Mouse (Mus musculus) heart, adult 8-10 months (tissue): ENCODE data around the gene Cemip2. TPM values are rescaled to one million over a fixed set of nuclear protein-coding genes. Genes with fewer than 3 reads are reported as not detected.

ENCODE experiments used
- DNase-seq: peaks from one replicate; pipeline ENCODE4 v3.0.0; 2022; ENCODE audit warnings: low spot score
- total RNA-seq, 4 experiments: library from RNA; stranded (reverse); gene quantifications; 2 replicates each; pipeline ENCODE4 v1.2.4; 2022

The Cemip2 gene
- total RNA-seq, 4 experiments from 2014 or later = 10.2 to 11.5 (median 10.8) TPM

DNA sequence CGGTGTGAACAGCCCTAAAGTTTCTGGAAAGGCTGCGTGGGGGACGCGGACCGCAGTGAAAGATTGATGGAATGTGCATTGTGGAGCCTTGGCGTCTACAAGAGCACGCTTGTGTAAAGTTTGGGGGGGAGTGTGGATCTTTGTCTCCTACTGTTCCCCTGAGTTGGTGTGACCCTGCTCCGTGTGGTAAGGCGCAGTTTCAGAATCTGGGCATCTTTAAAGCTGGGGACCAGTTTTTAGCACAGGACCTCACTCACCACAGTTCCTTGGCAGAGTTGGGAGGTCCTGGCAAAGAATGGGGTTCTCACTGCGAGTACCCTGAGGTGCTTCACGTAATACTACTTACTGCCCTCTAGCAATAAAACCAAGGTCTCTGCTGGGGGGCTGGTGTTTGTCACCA lies 964 bp downstream of the Cemip2 start:
- peak; percentile 22 for DNase-seq

DNA sequence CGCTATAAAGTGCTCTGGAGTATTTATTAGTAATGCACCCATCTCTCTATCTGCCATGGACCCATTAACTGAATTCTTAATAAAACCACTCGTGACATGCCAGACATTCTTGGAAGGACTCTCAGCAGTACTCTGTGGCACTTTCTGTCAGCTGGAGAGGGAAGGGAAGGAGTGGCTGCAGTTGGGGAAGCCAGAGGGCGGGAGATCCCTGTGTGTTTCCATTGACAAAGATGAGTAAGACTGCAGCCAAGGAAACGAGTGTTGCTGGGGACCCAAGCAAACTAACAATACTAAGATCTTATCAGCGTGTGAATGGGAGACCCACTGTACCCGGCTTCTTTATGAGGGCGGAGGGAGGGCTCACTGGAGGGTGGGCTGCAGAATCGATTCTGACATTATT lies 2.5 kb downstream of the Cemip2 start:
- DNase-seq = no peak

DNA sequence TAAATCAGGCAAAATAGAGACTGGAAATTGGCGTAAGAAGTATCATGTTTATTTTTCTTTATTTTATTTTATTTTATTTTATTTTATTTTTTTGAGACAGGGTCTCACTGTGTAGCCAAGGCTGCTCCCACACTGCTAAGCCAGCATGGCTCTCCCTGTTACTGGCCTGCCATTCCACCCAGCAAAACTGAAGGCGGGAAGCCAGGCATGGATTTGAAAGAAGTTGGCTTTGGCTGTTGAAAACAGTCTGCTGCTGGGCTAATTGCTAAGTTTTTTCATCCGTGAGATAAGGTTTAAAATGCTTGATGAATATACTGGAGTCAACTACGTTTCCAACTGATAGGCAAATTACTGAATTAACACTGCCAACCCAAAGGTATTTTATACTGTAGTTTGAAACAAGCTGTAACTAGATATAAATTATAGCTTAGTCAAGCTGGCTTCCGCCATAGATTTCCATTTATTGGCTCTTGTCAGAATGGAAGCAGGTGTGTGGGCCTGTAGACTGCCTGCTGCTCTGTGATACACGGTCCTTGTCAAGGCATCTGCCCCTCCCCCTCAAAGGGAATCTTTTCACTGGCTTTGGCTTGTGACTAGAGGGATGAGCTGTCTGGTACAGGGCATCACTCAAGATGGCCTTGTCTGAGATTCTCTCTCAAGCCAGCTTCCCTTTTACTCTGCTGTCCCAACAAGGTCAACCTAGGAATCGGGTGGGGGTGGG lies 3.1 kb downstream of the Cemip2 start:
- no peak for DNase-seq

DNA sequence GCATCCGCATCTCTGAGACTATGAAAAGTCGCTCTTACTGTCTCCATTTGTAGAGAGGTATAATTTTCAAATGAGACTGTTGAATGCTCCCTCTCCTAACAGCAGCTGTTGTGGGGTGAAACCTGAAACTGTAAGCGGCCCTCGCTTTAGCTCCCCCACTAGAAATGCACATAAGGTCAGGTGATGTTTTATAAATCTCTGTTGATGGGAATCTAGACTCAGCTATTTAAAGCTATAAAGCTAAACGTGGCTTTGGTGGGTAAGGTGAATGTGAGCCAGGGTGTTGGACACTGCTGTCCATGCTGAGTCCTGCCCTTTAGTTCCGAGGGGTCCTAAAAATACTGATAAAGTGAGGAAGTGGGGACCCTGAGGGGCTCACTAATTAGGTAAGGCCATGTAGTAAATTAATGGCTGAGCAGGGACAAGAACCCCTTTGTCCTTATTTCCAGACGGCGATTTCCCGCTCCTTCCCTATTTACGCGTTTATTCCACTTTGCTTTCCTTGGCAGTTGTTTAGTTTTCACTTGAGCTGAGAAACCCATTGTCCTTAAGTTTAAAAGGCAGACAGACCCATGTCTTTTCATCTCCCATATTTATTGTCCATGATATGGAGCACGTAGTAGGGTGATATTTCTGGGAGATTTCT lies 3.8 kb downstream of the Cemip2 start:
- DNase-seq = no peak

DNA sequence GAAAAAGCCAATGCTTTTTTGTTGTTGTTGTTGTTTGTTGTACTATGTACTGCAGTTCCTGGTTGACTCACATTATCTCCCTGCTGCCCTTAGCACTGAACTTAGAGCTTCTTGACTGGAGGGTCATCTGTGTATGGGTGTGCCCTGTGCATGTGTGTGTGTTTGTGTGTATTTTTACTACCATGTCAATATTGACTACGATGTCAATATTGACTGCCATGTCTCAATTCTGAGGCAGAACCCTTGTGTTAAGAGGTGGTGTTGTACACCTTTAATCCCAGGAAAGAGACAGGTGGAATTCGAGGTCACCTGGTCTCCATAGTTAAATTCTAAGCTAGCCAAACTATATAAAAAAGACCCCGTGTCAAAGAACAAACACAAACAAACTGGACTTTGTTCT lies 5.6 kb downstream of the Cemip2 start:
- no peak for DNase-seq

DNA sequence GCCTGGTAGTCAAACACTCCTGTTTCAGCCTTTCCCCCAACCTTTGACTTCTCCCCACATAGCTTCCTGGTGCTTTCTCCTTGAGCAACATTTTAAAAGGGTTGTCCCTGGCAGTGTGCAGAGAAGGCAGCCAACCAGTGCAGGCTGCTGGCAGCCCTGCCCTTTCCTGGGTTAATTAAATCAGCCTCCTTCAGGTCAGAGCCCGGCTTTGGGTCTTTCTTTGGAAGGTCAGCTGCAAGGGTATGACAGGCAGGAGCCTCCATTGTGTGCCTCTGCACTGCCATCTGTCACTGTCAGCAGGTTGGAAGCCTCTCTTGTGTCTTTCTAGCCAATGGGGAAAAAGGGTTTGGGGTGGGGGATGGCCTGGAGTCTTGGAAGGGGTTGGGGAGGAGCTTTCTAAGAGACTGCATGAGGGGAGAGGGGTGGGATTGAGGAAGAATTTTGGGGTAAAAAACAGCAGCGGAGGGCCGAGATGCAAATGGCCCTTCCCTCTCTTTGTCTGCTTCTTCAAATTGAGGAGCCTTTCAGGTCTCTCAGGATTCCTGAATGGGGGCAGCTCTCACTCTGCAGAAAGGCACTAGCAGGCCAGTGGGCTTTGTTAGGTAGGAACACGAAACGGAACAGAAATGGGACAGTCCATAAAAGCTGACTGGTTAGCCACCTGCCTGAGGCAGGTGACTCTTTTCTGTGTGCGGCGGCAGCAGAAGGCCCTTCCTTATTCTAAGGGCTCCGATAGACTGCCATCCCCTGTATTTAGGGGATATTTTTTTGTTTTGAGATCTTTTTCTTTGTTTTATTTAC lies 6.4 kb downstream of the Cemip2 start:
- DNase-seq = no peak

DNA sequence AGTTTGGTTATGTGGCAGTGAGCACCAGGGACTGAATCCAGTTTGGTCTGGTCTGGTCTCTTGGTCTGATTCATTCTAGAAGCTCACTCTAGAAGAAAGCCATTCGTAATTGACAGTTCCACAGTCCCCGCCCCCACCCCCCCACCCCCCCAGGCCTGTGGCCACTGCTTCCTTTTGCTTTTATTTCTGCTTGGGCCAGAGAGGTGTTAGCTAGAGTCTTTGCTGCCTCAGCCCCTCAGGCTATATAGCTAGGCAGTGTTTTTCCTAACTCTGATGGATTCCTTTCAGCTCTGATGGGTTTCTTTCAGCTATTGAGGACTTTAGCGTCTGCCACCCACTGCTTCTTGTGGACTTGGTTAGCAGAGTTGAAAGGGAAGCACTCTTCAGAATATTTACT lies 7.0 kb downstream of the Cemip2 start:
- no peak for DNase-seq

DNA sequence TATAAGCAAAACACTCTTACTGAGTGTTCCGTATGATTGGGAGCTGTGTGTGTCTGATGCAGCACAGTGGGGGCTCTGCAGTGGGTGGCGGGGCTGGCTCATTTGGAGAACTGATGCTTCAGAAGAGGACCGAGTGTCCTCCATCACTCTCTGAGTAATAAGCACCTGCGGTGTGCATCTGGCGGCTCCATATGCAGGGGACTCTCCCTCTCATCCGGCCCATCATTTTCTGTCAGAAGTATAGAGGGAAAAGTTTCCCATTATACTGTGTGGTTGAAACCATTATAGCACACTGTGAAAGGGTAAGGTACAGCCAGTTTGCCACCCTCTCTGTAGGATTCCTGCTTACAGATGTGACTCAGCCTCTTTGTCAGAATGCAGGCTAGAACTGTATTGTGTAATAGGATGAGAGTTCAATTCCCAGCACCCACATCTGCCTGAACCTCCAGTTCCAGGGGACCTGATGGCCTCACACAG lies 8.9 kb downstream of the Cemip2 start:
- no peak for DNase-seq

DNA sequence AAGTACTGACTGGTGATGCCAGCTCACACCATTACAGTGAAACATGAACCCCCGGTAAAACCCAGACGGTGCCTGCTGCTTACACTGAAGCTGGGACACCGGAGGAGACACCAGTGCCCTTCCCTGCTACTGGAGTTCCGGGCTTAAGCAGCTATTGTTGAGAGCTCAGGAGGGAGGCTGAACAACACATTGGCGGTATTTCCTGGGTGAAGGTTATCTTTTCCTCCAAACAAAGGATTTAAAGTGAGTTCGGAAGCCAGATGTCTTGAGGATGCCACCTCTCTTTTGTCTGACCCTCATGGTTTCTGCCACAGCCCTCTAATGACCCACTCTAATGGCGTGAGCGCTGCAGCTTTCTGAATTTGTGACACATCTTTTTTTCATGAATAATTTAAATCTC lies 10.9 kb downstream of the Cemip2 start:
- no peak for DNase-seq

DNA sequence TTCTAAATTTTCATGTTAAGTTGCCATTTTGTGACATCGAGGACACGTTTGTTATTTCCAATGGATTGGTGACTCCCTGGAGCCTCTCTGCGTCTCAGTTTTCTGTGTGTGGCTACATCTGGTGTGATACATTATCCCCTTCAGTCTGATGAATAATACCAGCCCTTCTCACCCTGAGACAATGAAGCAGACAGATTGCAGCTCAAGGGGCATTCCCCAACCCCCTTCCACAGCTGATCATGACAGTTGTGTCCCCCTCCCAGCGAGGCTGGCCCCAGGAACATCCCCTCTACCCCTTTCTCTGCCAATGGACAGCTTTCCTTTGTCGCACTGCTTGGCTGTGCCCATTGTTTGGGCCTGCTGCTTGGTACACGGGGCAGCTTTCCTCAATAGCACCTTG lies 11.5 kb downstream of the Cemip2 start:
- DNase-seq = no peak

DNA sequence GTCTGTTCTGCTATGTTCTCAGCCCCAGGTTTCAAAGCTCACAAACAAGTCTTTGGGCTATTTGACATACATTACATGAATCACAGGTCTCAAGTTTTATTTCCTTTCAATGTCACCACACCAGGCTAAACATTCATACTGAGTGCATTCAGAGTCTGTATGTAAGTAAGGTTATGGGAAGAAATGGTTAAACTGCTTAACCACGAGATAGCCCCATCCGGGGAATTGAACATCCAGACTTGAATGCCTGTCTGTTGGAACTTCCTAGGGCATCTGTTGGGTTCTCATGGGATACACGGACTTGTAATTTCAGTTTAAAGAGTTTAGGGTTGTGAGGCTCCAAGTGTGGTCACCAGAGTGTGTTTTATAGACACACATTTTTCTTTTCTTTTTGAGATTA lies 13.2 kb downstream of the Cemip2 start:
- DNase-seq = no peak

DNA sequence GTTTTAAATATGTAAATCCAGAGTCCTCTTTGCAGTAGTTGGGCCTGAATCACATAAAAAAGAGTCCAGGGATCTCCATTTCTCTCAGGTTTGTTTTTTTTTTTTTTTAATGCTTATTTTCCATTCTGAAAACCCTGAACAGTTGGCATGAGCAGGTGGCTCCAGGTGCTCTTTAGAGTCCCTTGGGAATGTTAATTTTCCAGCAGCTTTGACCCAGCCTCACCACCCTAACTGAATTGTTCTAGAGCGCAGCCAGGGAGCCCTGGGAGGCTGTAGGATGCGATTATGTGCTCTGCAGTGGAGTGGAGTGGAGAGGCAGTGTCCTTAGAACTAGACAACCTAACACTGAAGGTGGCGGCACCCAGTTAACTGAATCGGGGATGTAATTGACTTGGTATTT lies 13.7 kb downstream of the Cemip2 start:
- no peak for DNase-seq

DNA sequence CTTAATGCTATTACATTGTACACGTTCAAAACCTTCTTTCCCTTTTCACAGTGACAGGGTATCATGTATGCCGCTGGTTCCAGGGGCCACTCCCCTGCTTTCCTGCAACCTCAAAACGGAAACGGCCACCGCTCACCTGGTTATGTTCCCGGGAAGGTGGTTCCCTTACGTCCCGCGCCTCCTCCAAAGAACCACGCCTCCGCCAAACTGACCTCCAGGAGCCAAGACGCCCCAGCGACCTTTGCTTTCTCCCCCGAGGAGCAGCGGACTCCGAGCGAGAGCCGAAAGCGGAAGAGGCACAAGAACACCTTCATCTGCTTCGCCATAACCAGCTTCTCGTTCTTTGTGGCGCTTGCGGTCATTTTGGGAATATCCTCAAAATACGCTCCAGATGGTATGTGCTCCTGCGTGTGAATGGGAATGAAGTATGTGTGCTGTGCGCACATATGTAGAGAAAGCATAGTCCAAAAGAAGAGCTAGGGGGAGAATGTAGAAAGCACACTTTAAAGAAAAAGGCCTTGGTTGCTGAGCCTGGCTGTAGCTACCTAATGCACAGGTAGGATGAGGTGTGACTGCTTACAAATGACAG lies 14.5 kb downstream of the Cemip2 start:
- no peak for DNase-seq

DNA sequence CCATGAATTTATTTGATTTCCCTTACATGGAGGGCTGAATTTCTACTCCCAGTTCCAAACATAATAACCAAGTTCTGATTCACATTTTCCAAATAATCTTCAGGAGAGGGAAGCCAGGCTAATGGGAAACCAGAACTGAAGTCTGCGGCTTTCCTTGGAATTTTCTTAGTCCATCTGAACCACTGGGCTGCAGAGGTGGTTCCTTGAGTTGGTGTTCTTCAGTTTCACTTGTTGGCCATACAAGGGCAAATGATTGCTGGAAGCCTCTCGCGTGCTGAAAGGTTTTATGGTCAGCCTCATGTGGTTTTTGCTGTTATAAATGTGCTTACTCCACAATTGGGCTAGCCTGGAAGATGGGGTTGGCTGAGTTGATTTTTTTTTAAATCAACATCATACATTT lies 16.4 kb downstream of the Cemip2 start:
- DNase-seq = no peak

DNA sequence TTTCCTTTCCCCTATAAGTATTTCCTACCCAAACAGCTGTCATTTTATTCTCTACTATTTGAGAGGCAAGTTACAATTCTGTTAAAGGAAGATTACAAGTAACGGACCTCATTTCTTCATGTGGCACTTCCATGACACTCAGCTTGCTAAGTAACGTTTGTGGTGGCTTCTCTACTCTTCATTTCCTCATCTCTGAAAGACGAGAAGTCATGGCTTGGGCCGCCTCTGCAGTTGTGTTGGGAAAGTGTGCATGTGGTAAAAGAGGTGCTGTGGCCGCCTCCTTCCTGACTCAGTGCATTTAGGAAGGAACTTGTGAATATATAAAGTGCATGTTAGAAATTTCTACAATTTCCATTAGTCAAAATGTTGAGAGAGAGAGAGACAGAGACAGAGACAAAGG lies 18.2 kb downstream of the Cemip2 start:
- no peak for DNase-seq

DNA sequence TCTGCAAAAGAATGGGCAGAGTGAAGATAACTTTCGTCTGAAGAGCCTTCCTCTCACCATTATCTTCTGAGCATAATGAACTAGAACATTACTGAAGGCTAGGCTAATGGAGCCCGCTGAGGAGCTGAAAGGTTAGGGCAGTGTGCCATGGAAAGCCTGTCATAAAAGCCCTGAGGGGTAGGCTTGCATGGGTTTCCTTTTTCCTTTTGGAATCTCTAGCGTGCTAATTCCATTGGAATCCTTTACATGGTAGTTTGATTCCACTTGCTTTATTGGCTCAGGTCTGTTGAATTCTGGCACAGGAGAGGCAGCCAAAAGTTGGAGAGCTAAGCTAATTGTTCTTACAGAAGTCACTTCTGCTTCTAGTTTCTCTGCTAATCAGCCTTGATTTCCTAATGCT lies 20.6 kb downstream of the Cemip2 start:
- DNase-seq = peak; percentile 72

DNA sequence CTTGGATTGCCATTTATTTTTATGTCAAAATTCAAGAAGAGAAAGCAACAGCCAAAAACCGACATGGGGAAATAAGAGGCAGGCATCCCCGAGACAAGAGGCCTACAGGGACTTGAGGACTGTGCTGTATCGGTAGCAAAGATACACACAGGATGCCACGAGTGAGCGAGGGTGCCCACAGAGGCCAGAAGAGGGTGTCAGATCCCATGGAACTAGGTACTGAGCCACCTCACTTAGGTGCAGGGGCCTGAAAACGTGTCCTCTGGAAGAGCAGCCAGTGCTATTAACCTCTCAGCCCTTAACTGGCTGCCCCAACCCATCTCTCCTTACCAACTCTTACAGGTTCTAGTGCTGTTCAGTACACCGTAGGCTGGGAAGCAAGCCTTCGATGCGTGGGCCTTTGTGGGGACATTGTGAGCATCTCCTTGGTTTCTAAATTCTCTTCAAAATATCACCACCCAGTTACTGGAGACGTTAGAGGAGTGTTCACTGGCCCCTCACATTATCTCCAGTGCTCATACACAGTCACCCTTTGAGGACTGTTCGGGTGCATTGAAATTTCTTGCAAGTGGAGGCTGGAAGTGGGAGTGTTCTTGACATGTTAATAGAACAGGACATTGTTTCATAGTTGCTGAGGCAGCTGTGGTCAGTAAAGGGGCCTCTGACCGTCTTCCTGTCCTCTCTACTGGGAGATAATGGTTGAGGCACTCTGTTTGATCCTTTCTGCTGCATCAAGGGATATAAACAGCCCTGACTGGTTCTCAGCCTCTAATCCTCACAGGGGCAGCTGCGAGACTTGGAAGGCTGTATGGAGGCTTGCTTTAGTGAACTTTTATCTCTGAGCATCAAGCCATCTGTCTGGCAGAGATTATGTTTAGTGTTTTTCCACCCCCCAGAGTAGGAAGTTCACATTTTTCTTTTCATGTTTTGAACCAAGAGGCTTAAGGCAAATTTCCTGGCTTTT lies 21.6 kb downstream of the Cemip2 start:
- no peak for DNase-seq

DNA sequence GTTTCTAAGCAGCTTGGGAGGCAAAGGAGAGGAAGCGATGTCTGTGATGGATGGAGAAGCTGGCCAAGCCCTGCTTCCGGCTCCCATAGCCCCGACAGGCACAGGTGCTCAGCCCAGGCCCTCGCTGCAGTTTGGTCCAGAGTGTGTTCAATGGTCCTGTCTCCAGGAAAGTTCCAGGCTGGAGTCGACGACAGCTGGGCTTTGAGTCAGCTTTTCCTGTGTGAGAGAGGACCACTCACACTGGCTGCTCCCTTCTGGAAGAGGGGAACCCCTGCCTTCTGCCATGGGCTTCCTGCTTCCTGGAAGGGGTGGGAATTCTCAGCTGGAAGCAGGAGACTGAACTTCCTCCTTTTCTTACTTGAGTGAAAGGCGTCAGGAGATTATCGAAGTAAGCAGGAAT lies 26.3 kb downstream of the Cemip2 start:
- peak; percentile 36 for DNase-seq

DNA sequence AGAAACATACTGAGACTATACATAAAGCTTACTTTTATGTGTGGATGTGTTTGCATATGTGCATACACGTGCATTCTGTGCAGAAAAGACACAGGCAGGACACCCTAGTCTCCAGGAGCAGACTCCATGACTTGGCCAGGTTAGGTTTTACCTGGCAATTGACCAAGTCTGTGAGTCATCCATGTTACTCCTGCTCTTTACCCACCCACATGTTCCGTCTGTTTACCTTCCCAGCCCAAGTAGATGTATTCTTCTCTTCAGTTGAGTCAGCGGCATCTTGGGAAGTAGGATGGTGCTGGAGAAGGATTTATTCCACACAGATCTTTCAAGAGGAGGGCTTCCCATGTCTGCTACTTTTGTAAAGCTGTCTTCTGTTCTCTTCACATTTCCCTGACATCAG lies 27.2 kb downstream of the Cemip2 start:
- DNase-seq = peak; percentile 23

DNA sequence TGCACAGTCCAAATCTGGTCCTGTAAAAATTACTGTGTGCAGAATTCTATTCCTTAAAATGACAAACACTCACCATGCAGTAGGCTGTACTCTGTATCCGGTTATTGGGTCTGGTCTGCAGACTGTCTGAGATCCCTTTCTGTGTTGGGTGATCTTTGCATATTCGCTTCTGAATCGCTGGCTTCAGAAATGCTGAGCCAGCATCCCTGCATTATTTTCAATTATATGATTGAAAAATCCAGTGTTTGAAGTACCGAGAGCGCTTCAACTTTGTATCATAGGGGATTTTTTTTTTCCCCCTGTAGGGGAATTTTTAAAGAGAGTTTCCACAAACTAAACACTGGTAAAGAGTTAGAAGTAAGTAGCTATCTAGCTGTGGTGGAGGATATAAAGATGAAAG lies 32.0 kb downstream of the Cemip2 start:
- DNase-seq = no peak

DNA sequence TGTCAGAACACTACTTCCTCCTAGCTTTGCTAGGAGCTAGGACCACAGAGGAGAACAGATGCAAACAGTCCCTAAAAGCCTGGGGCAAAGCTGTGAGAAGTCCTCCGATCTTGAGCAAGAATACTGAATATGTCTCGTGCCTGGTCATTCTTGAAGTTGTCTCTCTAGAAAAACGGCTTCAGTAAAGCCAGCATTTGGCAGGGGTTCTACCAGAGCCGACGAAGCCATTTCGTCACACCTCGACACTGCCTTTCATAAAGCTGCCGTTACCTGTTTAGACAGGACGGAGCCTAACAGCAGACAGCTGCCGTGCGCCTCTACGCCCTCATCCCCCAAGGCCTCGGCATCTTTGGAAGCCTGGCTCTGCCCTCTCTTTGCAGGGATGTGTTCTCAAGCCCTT lies 35.4 kb downstream of the Cemip2 start:
- no peak for DNase-seq
